Mouse (Mus musculus) lung, postnatal 0 days (tissue): ENCODE results near the gene Ifna7. TPM values are rescaled to one million over a fixed set of nuclear protein-coding genes. Genes with fewer than 3 reads are reported as not detected.
A peak's percentile ranks its signal among the peaks of the same experiment; 100 is the strongest.
"Not testable (repeated sequence)": the region's sequence is repeated elsewhere in the genome, so short reads cannot be mapped to it uniquely, and the experiment has no call there.

Experiments used
- ATAC-seq: fragments of 200-750 bp; cut with Nextera tagmentation; 2 replicates; pipeline ENCODE4 v1.8.0; 2017; ENCODE audit warnings: moderate library complexity
- DNase-seq: peaks from one replicate; pipeline ENCODE4 v3.0.0-alpha.2; 2016; ENCODE audit warnings: low spot score
- H3K27ac ChIP-seq: fragments of 300-500 bp; sonication (generic); 2 replicates; pipeline ENCODE4 v1.5.1; 2014; ENCODE audit warnings: antibody characterized with exemption, mild to moderate bottlenecking, low read length, mixed read lengths
- H3K27me3 ChIP-seq: fragments of 300-500 bp; sonication (generic); replicated peaks from 2 replicates; pipeline ENCODE4 v1.6.1; 2014; ENCODE audit warnings: low read length, mixed read lengths; ENCODE audit not compliant: insufficient read depth
- H3K36me3 ChIP-seq: fragments of 300-500 bp; sonication (generic); 2 replicates; pipeline ENCODE4 v1.6.1; 2014; ENCODE audit warnings: low read length, mixed read lengths; ENCODE audit not compliant: insufficient read depth
- H3K4me1 ChIP-seq: fragments of 300-500 bp; sonication (generic); 2 replicates; pipeline ENCODE4 v1.6.1; 2014; ENCODE audit warnings: antibody characterized with exemption, low read depth, low read length, mixed read lengths; ENCODE audit not compliant: insufficient read depth
- H3K4me2 ChIP-seq: fragments of 300-500 bp; sonication (generic); replicated peaks from 2 replicates; pipeline ENCODE4 v1.6.1; 2014; ENCODE audit warnings: low read depth, mild to moderate bottlenecking, low read length, moderate library complexity, mixed read lengths
- H3K4me3 ChIP-seq: fragments of 300-500 bp; sonication (generic); 2 replicates; pipeline ENCODE4 v1.5.1; 2014; ENCODE audit warnings: low read depth, low read length
- H3K9ac ChIP-seq: fragments of 300-500 bp; sonication (generic); replicated peaks from 2 replicates; pipeline ENCODE4 v1.6.1; 2014; ENCODE audit warnings: low read depth, mild to moderate bottlenecking
- H3K9me3 ChIP-seq: fragments of 300-500 bp; sonication (generic); 2 replicates; pipeline ENCODE4 v1.6.1; 2016; ENCODE audit warnings: low read length, mixed read lengths
- CTCF ChIP-seq: IDR thresholded peaks from 2 replicates; pipeline ENCODE4 v1.5.1; 2016; ENCODE audit warnings: antibody characterized with exemption, mild to moderate bottlenecking
- EP300 ChIP-seq: IDR thresholded peaks from 2 replicates; pipeline ENCODE4 v1.6.1; 2016; ENCODE audit warnings: antibody characterized with exemption, mild to moderate bottlenecking, control low read depth
- WGBS: fragments of 180-500 bp; shearing (Covaris S2); extraction: QIAGEN DNeasy Blood & Tissue Kit; methylation state at CpG from one replicate; pipeline ENCODE4 v1.1.7; 2014; 5-methylcytosine and 5-hydroxymethylcytosine counted together
- polyA plus RNA-seq: library from polyadenylated mRNA; unstranded; fragments of >200 nt; fragmentation: Nextera tagmentation; extraction: Ambion mirVana; gene quantifications from 2 replicates; pipeline ENCODE4 v1.2.1, GENCODE M21; 2015

The Ifna7 gene
- polyA plus RNA-seq, 1 experiment from 2014 or later = not detected

DNA sequence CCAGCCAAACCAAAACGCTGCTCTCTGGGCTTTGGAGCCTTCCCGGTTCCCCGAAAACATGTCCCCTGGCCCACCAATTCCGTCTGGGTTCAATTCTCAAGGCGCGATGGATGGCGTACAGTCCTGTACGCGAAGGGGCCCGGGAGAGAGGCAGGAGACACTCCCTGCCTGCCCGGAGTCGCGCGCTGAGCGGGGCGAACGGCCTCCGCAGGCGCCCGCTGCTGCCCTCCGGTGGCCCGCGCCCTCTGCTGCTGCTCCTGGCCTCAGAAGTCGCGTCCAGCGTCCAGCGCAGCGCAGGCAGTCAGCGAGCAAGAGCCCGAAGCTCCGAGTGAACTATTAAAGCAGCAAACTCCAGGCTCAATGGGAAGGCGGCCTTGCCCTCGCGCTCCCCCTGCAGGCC, 10.3 kb upstream of the Ifna7 start:
- no CpG with 5 or more reads among the region's 34 CpGs for WGBS
- H3K9ac ChIP-seq, H3K27me3 ChIP-seq, H3K36me3 ChIP-seq, H3K4me3 ChIP-seq, H3K4me2 ChIP-seq, ATAC-seq, DNase-seq, H3K9me3 ChIP-seq, H3K4me1 ChIP-seq, H3K27ac ChIP-seq: not testable (repeated sequence)
- TF ChIP-seq CTCF = peak; percentile 43

DNA sequence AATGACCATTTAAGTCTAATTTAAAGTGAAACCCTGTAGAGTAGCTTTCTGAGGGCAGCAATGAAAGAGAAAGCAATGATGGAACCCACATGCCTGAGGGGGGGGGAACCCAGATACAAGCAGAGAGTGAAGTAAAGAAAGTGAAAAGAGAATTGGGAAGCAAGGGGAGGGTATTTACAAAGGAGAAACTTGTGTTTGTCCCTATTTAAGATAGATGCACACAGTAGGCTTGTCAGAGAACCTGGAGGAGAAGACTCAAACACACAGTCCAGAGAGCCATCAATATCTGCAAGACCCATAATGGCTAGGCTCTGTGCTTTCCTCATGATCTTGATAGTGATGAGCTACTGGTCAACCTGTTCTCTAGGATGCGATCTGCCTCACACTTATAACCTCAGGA, 3.6 kb downstream of the Ifna7 start, which contains the start of gene Ifna11:
Gene Ifna11, plus strand, starts transcription at position 301 of the 400 bp plus-strand sequence.
- H3K4me2 ChIP-seq = no peak within 1 kb of the TSS
- ATAC-seq = no peak
- H3K27ac ChIP-seq = no peak within 1 kb of the TSS
- H3K36me3 ChIP-seq = no peaks in the 10 kb centered on the region
- no peaks in the 10 kb centered on the region for H3K9me3 ChIP-seq
- TF ChIP-seq EP300 (no peak), CTCF (no peak)
- H3K27me3 ChIP-seq = no peaks in the 10 kb centered on the region
- no peak for DNase-seq
- H3K9ac ChIP-seq = no peak within 1 kb of the TSS
- H3K4me3 ChIP-seq = no peak within 1 kb of the TSS
- H3K4me1 ChIP-seq = no peaks in the 10 kb centered on the region
- WGBS = 81% methylated on average over 1 of the region's 1 CpGs

DNA sequence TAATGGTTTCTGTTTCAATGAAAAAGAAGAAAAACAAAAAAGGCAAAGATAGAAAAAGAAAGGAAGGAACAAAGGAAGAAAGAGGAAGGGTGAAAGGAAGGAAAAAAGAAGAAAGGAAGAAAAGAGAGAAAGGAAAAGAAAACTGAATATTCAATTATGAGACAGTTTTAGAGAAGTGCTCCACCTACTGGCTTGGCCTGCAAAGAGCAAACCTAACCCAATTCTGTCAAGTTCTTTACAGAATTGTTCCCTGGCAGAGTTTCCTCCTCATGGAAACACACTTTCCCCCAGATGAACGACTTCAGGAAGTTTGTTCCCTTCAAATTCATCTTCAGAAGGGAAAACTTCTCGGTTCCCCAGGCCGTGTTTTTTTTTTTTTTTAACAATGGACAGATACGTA, 7.0 kb downstream of the Ifna7 start:
- DNase-seq (peak; percentile 31), ATAC-seq (no peak)
- Histone ChIP-seq H3K4me3 (no peak overlapping the region), H3K4me1 (no peaks in the 10 kb centered on the region), H3K9ac (no peak overlapping the region), H3K27ac (no peak overlapping the region), H3K27me3 (no peaks in the 10 kb centered on the region), H3K4me2 (no peak overlapping the region), H3K9me3 (no peaks in the 10 kb centered on the region), H3K36me3 (no peaks in the 10 kb centered on the region)
- WGBS = 21% methylated on average over 4 of the region's 4 CpGs
- TF ChIP-seq EP300 (no peak), CTCF (peak; percentile 61)

DNA sequence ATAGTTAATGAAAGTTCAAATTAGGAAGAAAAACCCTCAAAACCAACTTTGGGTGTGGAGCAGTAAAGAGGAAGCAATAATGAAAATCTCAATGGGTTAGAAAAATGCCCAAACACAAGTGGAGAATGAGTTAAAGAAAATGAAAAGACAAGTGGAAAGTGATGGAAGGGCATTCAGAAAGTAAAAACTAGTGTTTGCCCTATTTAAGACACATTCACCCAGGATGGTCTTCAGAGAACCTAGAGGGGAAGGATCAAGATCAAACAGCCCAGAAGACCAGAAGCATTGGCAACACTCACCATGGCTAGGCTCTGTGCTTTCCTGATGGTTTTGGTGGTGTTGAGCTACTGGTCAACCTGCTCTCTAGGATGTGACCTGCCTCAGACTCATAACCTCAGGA, 11.1 kb downstream of the Ifna7 start, which contains the start of gene Ifna6:
Gene Ifna6, plus strand, starts transcription at position 301 of the 400 bp plus-strand sequence.
- not testable (repeated sequence) for H3K27ac ChIP-seq, H3K9me3 ChIP-seq, H3K4me2 ChIP-seq, H3K36me3 ChIP-seq, H3K4me1 ChIP-seq, H3K9ac ChIP-seq, H3K4me3 ChIP-seq, DNase-seq, ATAC-seq, H3K27me3 ChIP-seq

DNA sequence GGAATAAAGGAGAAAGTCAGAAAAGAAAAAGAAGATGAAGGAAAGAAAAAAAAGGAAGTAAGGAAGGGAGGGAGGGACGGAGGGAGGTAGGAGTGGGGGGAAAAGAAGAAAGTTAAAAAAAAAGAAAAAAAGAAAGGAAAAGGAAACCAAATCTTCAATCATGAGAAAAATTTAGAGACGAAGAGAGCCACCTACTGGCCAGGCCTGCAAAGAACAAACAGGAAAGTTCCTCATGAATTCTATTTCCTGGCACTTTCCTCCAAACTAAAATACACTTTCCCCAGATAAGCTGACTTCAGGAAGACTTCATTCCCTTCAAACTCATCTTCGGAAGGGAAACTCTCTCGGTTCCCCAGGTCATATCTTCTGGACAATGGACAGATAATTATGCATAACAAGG, 14.5 kb downstream of the Ifna7 start:
- H3K4me1 ChIP-seq = no peaks in the 10 kb centered on the region
- no peak overlapping the region for H3K27ac ChIP-seq
- no peak overlapping the region for H3K9ac ChIP-seq
- no peak overlapping the region for H3K4me2 ChIP-seq
- H3K36me3 ChIP-seq = no peaks in the 10 kb centered on the region
- TF ChIP-seq CTCF (peak; percentile 54), EP300 (no peak)
- DNase-seq (peak; percentile 55), ATAC-seq (no peak)
- H3K9me3 ChIP-seq = no peaks in the 10 kb centered on the region
- H3K4me3 ChIP-seq = no peak overlapping the region
- no peaks in the 10 kb centered on the region for H3K27me3 ChIP-seq
- WGBS = 22% methylated on average over 4 of the region's 4 CpGs

DNA sequence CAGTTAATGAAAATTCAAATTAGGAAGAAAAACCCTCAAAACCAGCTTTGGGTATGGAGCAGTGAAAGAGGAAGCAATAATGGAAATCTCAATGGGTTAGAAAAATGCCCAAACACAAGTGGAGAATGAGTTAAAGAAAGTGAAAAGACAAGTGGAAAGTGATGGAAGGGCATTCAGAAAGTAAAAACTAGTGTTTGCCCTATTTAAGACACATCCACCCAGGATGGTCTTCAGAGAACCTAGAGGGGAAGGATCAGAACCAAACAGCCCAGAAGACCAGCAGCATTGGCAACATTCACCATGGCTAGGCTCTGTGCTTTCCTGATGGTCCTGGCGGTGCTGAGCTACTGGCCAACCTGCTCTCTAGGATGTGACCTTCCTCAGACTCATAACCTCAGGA, 19.2 kb downstream of the Ifna7 start, which contains the start of gene Ifna5:
Gene Ifna5, plus strand, starts transcription at position 301 of the 400 bp plus-strand sequence.
- H3K4me3 ChIP-seq, H3K9ac ChIP-seq, H3K27me3 ChIP-seq, DNase-seq, H3K4me1 ChIP-seq, ATAC-seq, H3K4me2 ChIP-seq, H3K9me3 ChIP-seq, H3K36me3 ChIP-seq, H3K27ac ChIP-seq: not testable (repeated sequence)
- WGBS = 58% methylated on average over 1 of the region's 1 CpGs

DNA sequence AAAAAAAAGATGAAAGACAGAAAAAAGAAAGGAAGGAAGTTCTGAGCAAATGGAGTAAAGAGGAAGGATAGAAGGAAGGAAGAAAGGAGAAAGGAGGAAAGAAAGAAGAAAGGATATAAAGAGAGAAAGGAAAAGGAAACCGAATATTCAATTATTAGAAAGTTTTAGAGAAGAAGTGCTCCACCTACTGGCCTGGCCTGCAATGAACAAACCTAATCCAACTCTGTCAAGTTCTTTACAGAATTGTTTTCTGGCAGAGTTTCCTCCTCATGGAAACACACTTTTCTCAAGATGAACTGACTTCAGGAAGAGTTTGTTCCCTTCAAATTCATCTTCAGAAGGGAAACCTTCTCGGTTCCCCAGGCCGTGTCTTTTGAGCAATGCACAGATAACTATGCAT, 22.8 kb downstream of the Ifna7 start:
- 35% methylated on average over 3 of the region's 3 CpGs for WGBS
- DNase-seq (peak; percentile 30), ATAC-seq (no peak)

More for the DNA sequence above, 22.8 kb downstream of the Ifna7 start:
- Histone ChIP-seq H3K9ac (no peak overlapping the region), H3K27me3 (no peaks in the 10 kb centered on the region), H3K9me3 (no peaks in the 10 kb centered on the region), H3K4me3 (no peak overlapping the region), H3K4me1 (no peaks in the 10 kb centered on the region), H3K36me3 (no peaks in the 10 kb centered on the region), H3K27ac (no peak overlapping the region), H3K4me2 (no peak overlapping the region)
- peak; percentile 57 for TF ChIP-seq CTCF
- no peak for TF ChIP-seq EP300
